Mouse (Mus musculus) heart, adult 8-10 months (tissue): ENCODE results near the gene Cmc1. TPM values are rescaled to one million over a fixed set of nuclear protein-coding genes. Genes with fewer than 3 reads are reported as not detected.
"Not testable (repeated sequence)": the region's sequence is repeated elsewhere in the genome, so short reads cannot be mapped to it uniquely, and the experiment has no call there.

ENCODE experiments used
- DNase-seq: peaks from one replicate; pipeline ENCODE4 v3.0.0; 2022; ENCODE audit warnings: low spot score
- total RNA-seq, 4 experiments: library from RNA; stranded (reverse); gene quantifications; 2 replicates each; pipeline ENCODE4 v1.2.4; 2022

Gene Cmc1
- total RNA-seq, 4 experiments from 2014 or later: 19.6 to 29.4 (median 24.5) TPM

DNA sequence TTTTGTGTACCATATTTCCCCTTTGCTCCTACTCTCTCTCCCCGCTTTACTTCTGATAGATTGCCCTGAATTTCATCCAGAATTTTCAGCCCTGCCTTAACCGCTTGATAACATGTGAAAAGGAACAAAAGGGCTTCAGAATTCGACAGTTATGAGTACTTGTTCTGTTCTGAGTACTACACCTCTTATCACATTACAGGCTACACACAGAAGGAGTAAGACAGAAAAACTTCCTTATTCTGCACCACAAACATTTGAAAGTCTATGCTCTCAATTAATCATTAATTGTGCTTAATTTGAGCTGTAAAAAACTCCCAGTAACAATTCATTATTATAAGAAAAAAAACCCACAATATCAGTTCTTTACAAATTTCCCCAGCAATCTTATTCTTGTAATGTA lies 9.6 kb downstream of the Cmc1 start:
- not testable (repeated sequence) for DNase-seq

DNA sequence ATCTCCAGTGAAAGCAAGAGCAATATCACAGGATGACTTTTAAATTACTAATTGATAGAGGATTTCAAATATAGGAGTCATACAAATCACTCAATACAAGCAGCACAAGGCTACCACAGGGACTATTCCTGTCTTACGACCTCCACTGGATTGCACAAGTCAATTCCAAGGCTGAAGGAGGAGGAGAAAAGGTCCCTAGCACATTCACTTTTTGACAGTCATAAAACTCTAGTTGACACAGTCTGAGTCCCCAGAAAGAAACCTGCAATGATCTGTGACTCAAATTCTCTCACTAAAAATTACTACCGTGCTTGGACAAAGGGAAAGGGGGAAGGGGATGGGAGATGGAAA lies 39.6 kb downstream of the Cmc1 start:
- no peak for DNase-seq

DNA sequence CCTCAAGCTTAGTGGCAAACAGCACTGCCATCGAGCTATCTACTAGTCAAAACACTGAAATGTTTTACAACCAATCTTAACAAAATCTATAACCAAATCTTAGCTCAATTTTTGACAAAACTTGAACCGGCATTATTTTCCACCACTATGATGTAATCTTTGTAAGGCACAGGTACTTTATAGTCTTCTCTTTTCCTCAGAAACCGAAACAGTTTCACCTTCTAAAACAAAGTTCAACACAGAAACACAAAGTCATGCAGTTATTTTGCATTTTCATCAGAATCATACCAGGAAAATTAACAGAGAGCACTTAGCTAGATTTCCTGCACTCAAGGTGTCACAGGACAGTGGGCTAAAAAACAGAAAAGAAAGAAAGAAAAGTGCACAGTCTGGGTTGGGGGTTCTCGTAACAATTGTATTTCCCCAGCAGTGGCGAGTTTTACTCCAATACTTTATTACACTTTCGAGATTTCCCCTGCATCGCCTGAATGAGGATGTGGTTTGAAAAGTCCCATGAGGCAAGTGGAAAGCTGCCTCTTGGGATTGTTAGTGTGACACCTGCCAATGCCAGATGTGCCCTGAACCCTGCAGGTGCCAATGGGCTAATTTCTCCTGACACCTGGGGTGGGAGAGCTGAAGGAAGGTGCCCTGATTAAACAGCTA lies 40.1 kb downstream of the Cmc1 start:
- no peak for DNase-seq

- DNase-seq: no peak
Observed at GRCm38 (mm10) chr9:118108527-118109011, 41.4 kb downstream of the Cmc1 start.

GRCm38 (mm10) chr9:118101802-118102201 lies 48.2 kb downstream of the Cmc1 start:
- DNase-seq: no peak

DNA sequence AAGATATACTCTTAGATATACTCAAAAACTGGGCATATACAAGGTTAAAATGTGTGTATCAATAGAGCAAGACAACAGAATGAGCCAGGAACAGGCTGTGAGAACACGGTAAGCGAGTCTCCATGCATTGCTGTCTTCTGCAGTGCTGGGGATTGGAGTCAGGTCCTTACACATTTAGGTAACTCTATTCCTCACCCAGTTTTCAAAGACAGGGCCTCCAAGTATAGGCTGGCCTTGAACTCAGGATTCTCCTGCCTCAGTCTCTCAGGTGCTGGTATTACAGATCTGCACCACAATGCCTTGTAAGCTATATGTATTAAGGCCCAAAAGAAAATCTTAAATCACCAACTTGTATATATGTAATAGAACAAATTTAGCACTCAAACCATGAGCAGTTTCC lies 49.5 kb downstream of the Cmc1 start:
- DNase-seq: no peak

DNA sequence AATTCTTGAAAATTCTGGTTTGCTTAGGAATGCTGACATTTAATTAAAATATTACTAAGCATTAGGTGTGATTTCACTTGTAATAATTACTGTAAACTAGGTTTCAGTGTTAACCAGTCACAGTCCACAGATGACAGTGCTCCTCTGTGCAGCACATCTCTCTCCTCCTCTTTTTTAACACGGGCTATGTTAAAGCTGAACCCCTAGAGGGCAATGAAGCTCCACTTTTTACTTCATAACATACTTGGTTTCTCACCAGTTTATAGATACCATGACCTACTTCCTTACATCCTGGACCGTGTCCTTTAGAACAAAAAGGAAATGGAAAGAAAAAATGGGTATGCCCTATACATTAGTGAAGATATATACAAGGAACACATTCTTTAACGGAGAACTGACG lies 50.6 kb downstream of the Cmc1 start:
- no peak for DNase-seq

DNA sequence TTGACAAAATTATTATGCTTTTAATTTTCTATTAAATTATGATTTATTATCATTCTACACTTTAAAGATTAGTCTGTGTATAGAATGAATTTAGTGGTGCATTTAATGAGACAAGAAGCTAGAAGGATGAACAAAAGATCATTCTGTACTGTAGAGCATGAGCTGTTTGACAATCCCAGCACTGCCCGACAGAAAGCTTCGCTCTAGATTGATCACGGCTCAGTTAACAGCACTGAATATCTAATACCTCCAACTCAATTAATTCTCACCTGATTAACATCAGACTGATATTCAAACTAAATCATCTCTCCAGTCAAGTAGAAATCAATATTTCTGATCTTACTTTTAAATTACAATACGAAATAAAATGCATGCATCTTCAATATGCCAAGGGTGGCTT lies 66.1 kb downstream of the Cmc1 start:
- DNase-seq: no peak

DNA sequence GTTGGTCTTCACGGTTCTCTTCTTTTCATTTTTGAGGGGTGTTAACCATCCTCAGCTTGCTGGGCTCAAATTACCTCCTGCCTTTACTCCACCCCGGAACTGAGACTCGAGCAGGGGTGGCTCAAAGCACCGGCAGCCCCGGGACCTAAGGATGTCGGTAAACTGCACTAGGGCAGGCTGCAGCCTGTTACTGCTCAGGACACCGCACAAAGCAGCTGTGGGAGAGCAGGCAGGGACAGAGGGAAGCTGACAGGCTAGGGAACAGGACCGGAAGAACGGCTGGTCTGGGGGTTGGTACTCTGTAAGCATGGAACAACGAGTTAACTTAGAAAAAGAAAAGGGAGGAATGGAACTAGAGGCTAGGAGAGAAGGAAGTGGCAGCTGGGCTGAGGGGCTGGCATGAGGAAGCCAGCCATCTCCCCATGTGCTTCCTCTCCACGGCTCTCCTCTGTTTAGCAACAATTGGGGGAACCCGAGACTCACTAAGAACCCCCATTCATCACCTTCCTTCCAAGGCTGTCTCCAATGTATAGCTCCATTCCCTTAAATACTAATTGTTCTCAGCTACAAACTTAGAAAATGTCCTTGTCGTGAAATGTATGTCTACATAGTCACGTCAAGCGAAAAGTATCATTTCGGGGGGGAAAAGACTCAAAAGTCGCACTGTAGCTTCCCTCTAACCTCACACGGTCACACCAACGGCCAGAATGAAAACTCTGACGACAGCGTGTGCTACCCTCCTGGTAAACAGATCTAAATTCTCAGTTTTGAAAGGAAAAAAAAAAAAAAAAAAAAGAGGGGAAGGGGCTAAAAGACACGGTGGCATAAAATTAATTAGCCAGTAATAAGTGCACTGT lies 67.2 kb downstream of the Cmc1 start:
- DNase-seq: no peak

DNA sequence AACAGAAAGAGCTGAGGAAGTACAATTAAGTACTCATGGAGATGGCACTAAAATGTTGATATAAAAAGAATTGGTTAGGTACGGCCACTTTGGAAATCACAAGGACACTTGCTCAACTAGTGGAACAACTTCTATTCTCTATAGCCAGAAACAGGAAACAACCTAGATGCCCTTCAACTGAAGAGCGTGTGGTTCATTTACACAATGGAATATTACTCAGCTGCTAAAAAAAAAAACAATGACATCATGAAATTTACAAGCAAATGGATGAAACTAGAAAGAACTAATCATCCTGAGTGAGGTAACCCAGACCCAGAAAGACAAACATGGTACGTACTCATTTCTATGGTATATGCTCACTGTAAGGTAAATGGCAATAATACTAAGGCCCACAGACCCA lies 76.6 kb downstream of the Cmc1 start:
- no peak for DNase-seq

- no peak for DNase-seq
Observed at GRCm38 (mm10) chr9:118072101-118072500, 77.9 kb downstream of the Cmc1 start.

- no peak for DNase-seq
Observed at GRCm38 (mm10) chr9:118071337-118071736, 78.6 kb downstream of the Cmc1 start.

DNA sequence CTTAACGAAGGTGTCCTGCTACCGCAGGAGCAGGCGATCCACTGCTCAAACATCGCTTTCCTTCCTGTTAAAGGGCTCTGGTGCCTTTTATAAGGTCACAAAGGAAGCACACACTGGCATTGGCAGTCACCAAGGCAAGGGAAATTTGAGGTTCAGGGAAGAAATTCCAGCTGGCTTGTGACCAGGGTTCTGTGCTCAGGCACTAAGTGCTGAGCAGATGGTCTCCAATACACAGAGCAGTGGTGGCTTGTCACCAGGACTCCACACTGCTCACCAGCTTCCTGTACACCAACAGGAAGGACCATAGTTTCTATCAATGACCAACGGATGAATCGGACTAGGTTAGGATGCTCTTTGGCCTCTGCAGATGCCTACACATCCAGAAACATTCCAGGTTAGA lies 79.5 kb downstream of the Cmc1 start:
- no peak for DNase-seq

GRCm38 (mm10) chr9:118059101-118059500 lies 90.9 kb downstream of the Cmc1 start:
- DNase-seq: no peak

DNA sequence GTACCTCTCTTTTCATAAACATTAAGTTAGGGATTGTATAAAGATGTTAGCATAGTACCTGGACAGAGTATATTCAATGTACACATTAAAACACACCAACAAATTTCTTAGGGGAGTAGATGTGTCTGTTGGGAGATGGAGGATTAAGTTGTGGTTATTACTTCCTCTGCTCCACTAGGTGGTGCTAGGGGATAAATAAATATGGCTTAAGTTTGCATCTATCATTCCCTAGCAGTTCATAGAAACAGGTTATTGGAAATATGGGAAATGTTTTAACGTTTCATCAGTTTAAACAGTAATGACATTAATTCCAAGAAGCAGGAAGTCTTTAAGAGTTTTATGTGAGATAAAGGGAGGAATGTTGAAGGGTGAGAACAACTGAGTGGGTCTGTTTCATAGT lies 96.7 kb downstream of the Cmc1 start:
- DNase-seq: no peak

DNA sequence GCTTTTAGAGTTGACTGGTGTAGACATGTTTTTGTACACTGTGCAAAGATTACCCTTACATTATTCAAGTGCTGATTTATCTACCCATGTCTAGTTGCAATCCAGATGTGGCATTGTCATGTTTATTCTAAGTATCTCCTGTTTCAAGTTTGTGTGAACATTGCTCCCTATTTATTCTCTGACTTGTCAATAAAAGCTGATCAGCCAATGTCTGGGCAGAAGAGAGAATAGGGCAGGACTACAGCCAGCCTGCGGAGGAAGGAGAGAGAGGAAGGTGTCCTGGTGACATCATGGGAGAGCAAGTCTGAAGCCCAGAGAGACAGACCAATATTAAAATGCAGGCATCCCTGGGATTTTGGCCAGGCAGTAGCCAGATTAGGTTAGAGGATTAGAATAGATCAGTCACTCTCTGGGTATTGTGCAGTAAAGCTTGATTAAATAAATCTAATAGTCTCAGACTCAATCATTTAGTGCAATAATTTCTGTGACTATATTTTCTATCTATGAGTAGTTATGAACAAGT lies 104.9 kb downstream of the Cmc1 start:
- no peak for DNase-seq

- DNase-seq: no peak
Observed at GRCm38 (mm10) chr9:118043581-118043980, 106.4 kb downstream of the Cmc1 start.

GRCm38 (mm10) chr9:118042738-118043137 lies 107.2 kb downstream of the Cmc1 start:
- DNase-seq: no peak

DNA sequence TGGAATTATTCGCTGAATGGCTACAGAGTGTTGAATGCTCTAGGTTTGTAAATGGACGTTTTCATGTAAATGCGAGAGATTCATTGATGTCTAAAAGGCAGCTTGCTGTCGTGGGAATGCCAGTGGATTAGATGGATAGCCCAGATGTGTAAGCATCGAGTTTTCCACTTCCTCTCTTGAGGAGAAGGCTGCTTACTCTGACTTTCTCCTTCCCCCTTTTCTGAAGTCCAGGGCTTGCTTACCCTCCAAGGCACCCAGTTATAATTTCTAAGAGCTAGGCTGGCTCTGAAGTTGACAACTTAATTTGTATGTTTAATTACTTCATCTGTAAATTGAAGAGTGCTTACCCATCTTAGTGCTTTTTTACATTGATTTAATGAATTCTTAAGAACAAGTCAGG lies 108.3 kb downstream of the Cmc1 start:
- peak; percentile 11 for DNase-seq

GRCm38 (mm10) chr9:118041022-118041400 lies 109.0 kb downstream of the Cmc1 start:
- DNase-seq: peak; percentile 19

- DNase-seq: peak; percentile 96
Observed at GRCm38 (mm10) chr9:118040218-118041021, 109.6 kb downstream of the Cmc1 start, which contains the start of gene Azi2. Azi2 (plus strand) TSS chr9:118040499.

DNA sequence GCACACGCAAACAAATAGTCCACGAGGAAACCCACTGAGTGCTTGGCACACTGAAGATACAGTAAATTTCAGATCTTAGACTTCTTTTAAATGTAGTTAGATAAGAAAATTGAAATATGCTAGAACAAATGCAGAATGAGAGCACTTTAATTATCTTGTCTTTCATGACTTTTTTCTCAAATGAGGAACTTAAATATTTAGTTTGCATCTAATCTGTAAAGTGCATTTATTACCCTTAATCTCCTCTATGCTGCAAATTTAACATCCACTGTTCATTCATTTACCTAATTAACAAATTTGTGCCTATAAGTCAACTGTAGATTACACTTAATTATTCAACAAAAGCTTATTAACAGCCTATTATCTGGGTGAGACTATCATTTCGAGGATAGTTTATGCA lies 115.0 kb downstream of the Cmc1 start:
- no peak for DNase-seq
